Mouse (Mus musculus) olfactory bulb, adult 2 months (tissue): ENCODE data around the gene Col8a2.

ENCODE experiments used
- CTCF ChIP-seq: fragments of 200-500 bp; IDR thresholded peaks from 2 replicates; pipeline ENCODE4 v1.5.1; 2012; ENCODE audit warnings: low read depth, mild to moderate bottlenecking, low read length, moderate library complexity; ENCODE audit not compliant: insufficient read depth
- POLR2A ChIP-seq: fragments of 200-500 bp; IDR thresholded peaks from 2 replicates; pipeline ENCODE4 v1.6.1; 2012; ENCODE audit warnings: mild to moderate bottlenecking, low read depth, low read length, moderate library complexity; ENCODE audit not compliant: insufficient read depth

DNA sequence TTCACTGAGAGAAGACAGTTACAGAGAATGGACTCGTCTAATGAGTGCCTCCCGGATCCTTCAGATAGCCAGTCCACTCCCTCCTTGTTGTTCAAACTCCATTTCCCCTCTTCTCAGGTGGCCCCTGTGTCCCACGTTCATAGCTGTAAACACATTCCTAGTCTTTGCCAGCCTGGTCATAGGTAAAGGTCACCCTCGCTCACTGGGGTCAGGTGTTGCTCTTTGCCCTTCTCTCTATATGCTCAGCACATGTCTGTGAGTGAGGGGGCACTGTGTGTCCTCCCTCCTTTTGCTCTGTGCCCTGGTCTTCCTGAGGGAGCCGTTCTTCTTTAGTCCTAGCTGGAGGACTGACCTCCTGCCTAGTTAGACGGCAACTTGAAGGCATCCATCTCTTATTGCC lies 33.2 kb downstream of the Col8a2 start:
- TF ChIP-seq POLR2A (no peak), CTCF (no peak)
